Mouse (Mus musculus): ENCODE results near the gene Stk19.

Gene Stk19

GRCm38 (mm10) chr17:34836856-34837221 is at the start of gene Stk19, which contains the start of gene Dxo:
Stk19 (minus strand) TSS chr17:34836945.
Dxo (plus strand) TSS chr17:34837019.
- DNase-seq (ENCODE audit: low spot score), result peak; percentile 94

GRCm38 (mm10) chr17:34885615-34886014 is 48.9 kb upstream of the Stk19 start:
- DNase-seq (ENCODE audit: low spot score), result no peak

- DNase-seq (ENCODE audit: low spot score), result no peak
These were observed 48.0 kb upstream of the Stk19 start for GRCm38 (mm10) chr17:34884704-34885103.

GRCm38 (mm10) chr17:34883332-34883731 is 46.6 kb upstream of the Stk19 start:
- DNase-seq (ENCODE audit: low spot score), result no peak

- no peak for DNase-seq (ENCODE audit: low spot score)
These were observed 45.1 kb upstream of the Stk19 start, which contains the start of gene Gm20547 for GRCm38 (mm10) chr17:34881683-34882310. Gm20547 (minus strand) TSS chr17:34882042.

GRCm38 (mm10) chr17:34881166-34881565 is 44.4 kb upstream of the Stk19 start:
- no peak for DNase-seq (ENCODE audit: low spot score)

- no peak for DNase-seq (ENCODE audit: low spot score)
These were observed 42.7 kb upstream of the Stk19 start, which contains the start of gene Zbtb12 for GRCm38 (mm10) chr17:34879336-34879879. Zbtb12 (plus strand) TSS chr17:34879483.

- no peak for DNase-seq (ENCODE audit: low spot score)
These were observed 37.6 kb upstream of the Stk19 start for GRCm38 (mm10) chr17:34874321-34874720.

- DNase-seq (ENCODE audit: low spot score), result no peak
These were observed 29.2 kb upstream of the Stk19 start for GRCm38 (mm10) chr17:34865981-34866380.

- DNase-seq (ENCODE audit: low spot score), result no peak
These were observed 25.8 kb upstream of the Stk19 start, which contains the start of gene Cfb for GRCm38 (mm10) chr17:34862416-34863081. Cfb (minus strand) TSS chr17:34862518.

GRCm38 (mm10) chr17:34861704-34862415 is 25.1 kb upstream of the Stk19 start:
- no peak for DNase-seq (ENCODE audit: low spot score)

GRCm38 (mm10) chr17:34860514-34860913 is 23.8 kb upstream of the Stk19 start:
- no peak for DNase-seq (ENCODE audit: low spot score)

GRCm38 (mm10) chr17:34858670-34859069 is 21.9 kb upstream of the Stk19 start:
- DNase-seq (ENCODE audit: low spot score), result no peak

GRCm38 (mm10) chr17:34855825-34856224 is 19.1 kb upstream of the Stk19 start:
- no peak for DNase-seq (ENCODE audit: low spot score)

GRCm38 (mm10) chr17:34854761-34855160 is 18.0 kb upstream of the Stk19 start:
- no peak for DNase-seq (ENCODE audit: low spot score)

GRCm38 (mm10) chr17:34853511-34853910 is 16.8 kb upstream of the Stk19 start:
- DNase-seq (ENCODE audit: low spot score), result no peak

GRCm38 (mm10) chr17:34850517-34851125 is 13.9 kb upstream of the Stk19 start:
- no peak for DNase-seq (ENCODE audit: low spot score)

- DNase-seq (ENCODE audit: low spot score), result peak; percentile 96
These were observed 13.2 kb upstream of the Stk19 start, which contains the start of the genes Skiv2l and Nelfe for GRCm38 (mm10) chr17:34849722-34850516. Skiv2l (minus strand) TSS chr17:34850210. Nelfe (plus strand) TSS chr17:34850391.

- DNase-seq (ENCODE audit: low spot score), result no peak
These were observed 10.9 kb upstream of the Stk19 start for GRCm38 (mm10) chr17:34847615-34848014.

- DNase-seq (ENCODE audit: low spot score), result no peak
These were observed 10.4 kb upstream of the Stk19 start for GRCm38 (mm10) chr17:34847192-34847591.

GRCm38 (mm10) chr17:34844884-34845283 is 8.1 kb upstream of the Stk19 start:
- DNase-seq (ENCODE audit: low spot score), result no peak
